In the genomic region with DNA sequence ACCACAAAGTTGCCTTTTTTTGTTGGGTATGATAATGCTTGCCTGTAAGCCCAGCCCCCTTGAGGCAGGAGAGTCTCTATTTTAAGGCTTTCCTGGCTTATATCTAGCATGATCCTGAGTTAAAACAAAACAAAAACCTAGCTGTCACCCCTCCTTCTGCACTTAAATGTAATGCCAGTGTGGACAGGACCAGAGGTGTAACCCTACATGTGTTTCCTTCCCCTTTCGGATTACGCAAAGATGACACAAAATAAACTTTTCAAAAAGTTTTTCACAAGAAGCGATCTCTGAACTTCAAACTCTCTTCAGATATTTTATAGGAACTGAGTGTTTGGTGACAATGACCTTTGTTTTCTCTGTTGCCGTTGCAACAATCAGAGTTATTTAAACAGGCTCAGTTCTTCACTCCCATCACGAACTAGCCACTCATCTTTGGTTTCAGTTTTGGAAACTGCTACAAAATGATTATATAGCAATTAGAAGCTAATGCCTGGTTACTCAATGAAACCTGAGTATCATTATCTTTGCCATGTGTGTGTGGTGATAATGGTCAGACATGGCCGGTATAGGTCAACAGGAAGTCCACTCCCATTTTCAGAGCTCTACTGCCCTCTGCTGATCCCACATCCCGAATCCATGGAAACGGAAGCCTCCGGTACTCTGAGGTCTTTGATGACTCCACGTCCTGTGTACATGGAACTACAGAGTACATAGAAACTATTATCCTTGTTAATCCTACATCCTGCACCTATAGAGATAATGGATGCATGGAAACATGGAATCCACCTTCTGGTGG, we compare ENCODE assay signal across 7 mouse cellular contexts.
DNase-seq lines count a peak whose midpoint lies in the region; ATAC-seq and TF ChIP-seq lines count a peak whose summit lies in the region.

No protein-coding gene starts in this region.

- no peaks in the 10 kb centered on the region for H3K4me1 ChIP-seq in heart, embryonic 15.5 days (replicated peaks)

- DNase-seq in Muller cell, postnatal 12 days (ENCODE audit: inconsistent ontology term), result peak; percentile 42
- peak; percentile 37 to 74 for DNase-seq in cerebellum, postnatal 4 days (ENCODE audit: low spot score in 2 of 2)
- peak; percentile 34 for DNase-seq in layer of hippocampus, adult 9-11 months
- DNase-seq in lung, postnatal 14 days, result peak; percentile 89
- DNase-seq in right cerebral cortex, postnatal 4 days, result peak; percentile 56

- no peak overlapping the region for H3K4me3 ChIP-seq in C2C12 (ENCODE audit: insufficient read depth, poor library complexity, severe bottlenecking)
- H3K4me3 ChIP-seq in heart, embryonic 15.5 days, result peak overlapping the region; percentile 16; the same call in 1 of the 2 replicates

- H3K27me3 ChIP-seq in C2C12 (ENCODE audit: control insufficient read depth, insufficient read depth, insufficient read length), result no peaks in the 10 kb centered on the region
- H3K27me3 ChIP-seq in heart, embryonic 15.5 days, result no peaks in the 10 kb centered on the region

- no peaks in the 10 kb centered on the region for H3K79me2 ChIP-seq in C2C12 (ENCODE audit: control insufficient read depth, insufficient read depth)

- H3K4me2 ChIP-seq in heart, embryonic 15.5 days, result no peak overlapping the region

- ATAC-seq in heart, embryonic 15.5 days (replicated peaks; ENCODE audit: insufficient number of reproducible peaks, insufficient read depth, low FRiP score, low read depth), result no peak

- no peaks in the 10 kb centered on the region for H3K36me3 ChIP-seq in C2C12 (ENCODE audit: control insufficient read depth, insufficient read depth)
- no peaks in the 10 kb centered on the region for H3K36me3 ChIP-seq in heart, embryonic 15.5 days

- H3K27ac ChIP-seq in heart, embryonic 15.5 days, result no peak overlapping the region

- H3K79me3 ChIP-seq in C2C12 (ENCODE audit: low read depth), result no peaks in the 10 kb centered on the region

- 54% methylated on average over 10 of the region's 10 CpGs for WGBS in heart, embryonic 15.5 days

- no peak overlapping the region for H3K9ac ChIP-seq in heart, embryonic 15.5 days

- H3ac ChIP-seq in C2C12 (ENCODE audit: control insufficient read depth, insufficient read length, low read depth), result no peak overlapping the region

- H3K9me3 ChIP-seq in heart, embryonic 15.5 days (replicated peaks), result no peaks in the 10 kb centered on the region

- TF ChIP-seq CTCF in C2C12 (IDR thresholded peaks at IDR 0.05; ENCODE audit: control insufficient read depth, insufficient read depth, insufficient read length), result peak; percentile 27

TF ChIP-seq in C2C12, 6 proteins besides CTCF, POLR2A, EP300 and RAD21:
- TF ChIP-seq USF1 (IDR thresholded peaks at IDR 0.05; ENCODE audit: low read depth) (no peak), MYOD1 (IDR thresholded peaks at IDR 0.05; ENCODE audit: control insufficient read depth, insufficient read length, low read depth) (no peak), MAX (IDR thresholded peaks at IDR 0.05) (no peak), CEBPB (IDR thresholded peaks at IDR 0.05; ENCODE audit: low read depth) (no peak), FOSL1 (IDR thresholded peaks at IDR 0.05; ENCODE audit: insufficient read depth, low read length, poor library complexity, severe bottlenecking) (no peak), MYOG (IDR thresholded peaks at IDR 0.05; ENCODE audit: control insufficient read depth, extremely low read depth, insufficient read length) (no peak)

Comparison
In these comparisons a context has a peak if more than half of its experiments do, and no peak if none do; other contexts are left out.
1. DNase-seq: peak in every context shown above with its lines; median percentile 89 in lung, postnatal 14 days; 56 in right cerebral cortex, postnatal 4 days; 56 in cerebellum, postnatal 4 days; 42 in Muller cell, postnatal 12 days; 34 in layer of hippocampus, adult 9-11 months.